Mouse (Mus musculus): ENCODE results near the gene Tmem74b. TPM values are rescaled to one million over a fixed set of nuclear protein-coding genes. Genes with fewer than 3 reads are reported as not detected.

The Tmem74b gene
- total RNA-seq (2021), result 1 to 10 TPM; 1.6 TPM
- long read RNA-seq, experiment 1, partial matches to known transcripts, result 0 of 1 reads
- long read RNA-seq, experiment 1, other reads (novel, unspliced or antisense), result 0 of 1 reads
- long read RNA-seq, experiment 2, result 0 reads

DNA sequence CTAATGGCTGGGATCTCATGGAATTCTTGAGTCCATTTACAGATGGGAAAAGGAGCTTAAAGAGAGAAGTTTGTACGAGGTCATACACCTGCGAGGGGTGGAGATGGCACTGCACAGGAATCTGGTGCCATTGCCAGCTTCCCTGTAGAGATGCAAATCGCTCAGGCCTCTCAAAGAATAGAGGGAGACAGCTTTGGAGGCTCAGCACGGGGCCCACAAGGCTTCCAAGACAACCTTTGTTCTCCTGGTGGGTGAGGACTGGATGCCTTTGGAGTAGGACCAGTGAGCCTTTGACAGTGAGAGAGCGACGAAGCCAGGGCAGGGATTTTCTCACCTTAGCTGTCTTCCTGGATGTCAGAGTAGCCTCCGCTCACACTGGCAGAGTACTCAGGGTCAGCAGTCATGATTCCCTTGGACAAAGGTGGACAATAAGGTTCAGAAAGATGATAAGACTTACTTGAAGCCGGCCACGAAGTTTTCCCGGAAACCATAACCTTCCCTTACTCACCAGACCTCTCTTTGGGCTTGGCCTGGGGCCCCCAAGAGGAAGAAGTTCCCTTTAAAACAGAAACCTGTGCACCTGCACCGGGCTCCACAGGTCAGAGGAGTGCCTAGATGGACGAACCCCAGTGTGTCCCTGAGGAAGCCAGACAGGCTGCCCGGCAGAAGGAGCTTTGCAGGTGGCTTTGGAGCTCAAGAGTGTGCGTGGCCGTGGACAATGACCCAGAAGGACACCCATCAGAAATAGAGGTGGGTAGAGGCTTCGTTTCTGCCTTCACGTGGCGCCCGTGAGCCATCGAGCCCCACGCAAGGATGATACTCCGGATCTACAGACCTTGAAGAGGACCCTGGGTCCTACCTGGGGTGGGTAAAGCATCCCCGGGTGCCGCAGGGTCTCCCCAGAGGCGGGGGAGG lies at the start of gene Tmem74b:
TSS of gene Tmem74b (plus strand) at position 778 of the 915 bp plus-strand sequence.
- DNase-seq (ENCODE audit: low spot score in 2 of 2), result no peak

- no peak for DNase-seq (ENCODE audit: low spot score in 2 of 2)
Observed at GRCm38 (mm10) chr2:151652053-151652452, 49.8 kb upstream of the Tmem74b start.

DNA sequence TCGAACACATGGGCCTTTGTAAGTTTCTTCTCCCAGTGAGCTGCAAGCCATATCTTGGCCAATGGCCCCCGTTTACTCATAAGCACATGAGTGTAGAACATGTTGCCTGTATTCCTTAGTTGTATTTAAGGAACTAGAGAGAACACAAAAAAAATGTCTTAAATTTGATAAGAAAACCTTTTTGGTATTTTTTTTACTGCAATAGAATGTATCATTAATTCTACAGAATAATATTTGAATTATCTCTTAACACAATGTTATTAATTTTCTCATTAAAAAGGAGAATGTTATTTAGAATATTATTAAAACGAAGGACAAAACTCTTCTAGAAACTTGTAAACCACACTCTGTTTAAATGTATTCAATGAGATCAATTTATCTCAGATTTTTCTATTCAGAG lies 33.4 kb upstream of the Tmem74b start, which contains the start of gene Rad21l:
TSS of gene Rad21l (minus strand) at position 101 of the 400 bp plus-strand sequence.
- DNase-seq (ENCODE audit: low spot score in 2 of 2), result no peak

- DNase-seq (ENCODE audit: low spot score in 2 of 2), result no peak
Observed at GRCm38 (mm10) chr2:151670026-151670967, 31.5 kb upstream of the Tmem74b start.

GRCm38 (mm10) chr2:151670968-151671329 lies 30.9 kb upstream of the Tmem74b start:
- DNase-seq (ENCODE audit: low spot score in 2 of 2), result no peak

GRCm38 (mm10) chr2:151676234-151676633 lies 25.6 kb upstream of the Tmem74b start:
- DNase-seq (ENCODE audit: low spot score in 2 of 2), result no peak

GRCm38 (mm10) chr2:151682357-151682756 lies 19.5 kb upstream of the Tmem74b start:
- DNase-seq (ENCODE audit: low spot score in 2 of 2), result no peak

GRCm38 (mm10) chr2:151682976-151683375 lies 18.8 kb upstream of the Tmem74b start:
- no peak for DNase-seq (ENCODE audit: low spot score in 2 of 2)

DNA sequence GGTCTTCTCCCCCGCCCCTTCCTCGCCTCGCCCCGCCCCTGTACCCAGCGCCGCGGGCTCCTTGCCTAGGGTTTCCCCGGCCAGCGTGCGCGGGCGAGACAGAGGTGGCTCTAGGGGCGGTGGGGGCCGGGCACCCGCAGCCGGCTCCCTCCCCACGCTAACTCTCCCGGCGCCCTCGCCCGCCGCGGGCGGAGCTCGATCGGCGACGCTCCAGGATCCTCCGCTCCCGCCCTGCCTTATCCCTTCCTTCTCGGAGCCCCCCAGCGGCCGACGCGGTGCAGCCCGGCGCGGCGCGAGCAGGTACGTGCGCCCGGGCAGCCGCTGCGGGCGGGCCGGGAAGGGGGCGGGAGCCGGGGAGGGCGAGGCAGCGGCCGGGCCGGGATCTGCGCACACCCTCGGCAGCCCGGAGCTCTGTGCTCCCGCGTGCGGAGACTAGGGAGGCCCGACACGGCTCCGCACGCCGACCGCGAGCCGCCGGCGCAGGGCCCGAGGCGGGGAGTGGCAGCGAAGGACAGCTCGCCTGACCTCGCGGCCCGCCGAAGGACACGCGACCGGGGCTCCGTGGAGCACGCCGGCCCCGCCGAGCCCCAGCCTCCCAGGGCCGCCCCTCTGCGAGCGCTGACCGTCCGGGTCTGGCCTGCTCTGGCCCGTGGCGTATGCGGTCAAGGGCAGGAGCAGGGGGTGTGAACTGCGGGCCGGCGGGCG lies 490 bp downstream of the Tmem74b start:
- DNase-seq (ENCODE audit: low spot score in 2 of 2), result peak in 1 of 2 experiments; percentile 15

GRCm38 (mm10) chr2:151702851-151703190 lies 1.0 kb downstream of the Tmem74b start:
- no peak for DNase-seq (ENCODE audit: low spot score in 2 of 2)

- DNase-seq (ENCODE audit: low spot score in 2 of 2), result no peak
Observed at GRCm38 (mm10) chr2:151712647-151713046, 10.8 kb downstream of the Tmem74b start.

GRCm38 (mm10) chr2:151715526-151715925 lies 13.7 kb downstream of the Tmem74b start:
- no peak for DNase-seq (ENCODE audit: low spot score in 2 of 2)

DNA sequence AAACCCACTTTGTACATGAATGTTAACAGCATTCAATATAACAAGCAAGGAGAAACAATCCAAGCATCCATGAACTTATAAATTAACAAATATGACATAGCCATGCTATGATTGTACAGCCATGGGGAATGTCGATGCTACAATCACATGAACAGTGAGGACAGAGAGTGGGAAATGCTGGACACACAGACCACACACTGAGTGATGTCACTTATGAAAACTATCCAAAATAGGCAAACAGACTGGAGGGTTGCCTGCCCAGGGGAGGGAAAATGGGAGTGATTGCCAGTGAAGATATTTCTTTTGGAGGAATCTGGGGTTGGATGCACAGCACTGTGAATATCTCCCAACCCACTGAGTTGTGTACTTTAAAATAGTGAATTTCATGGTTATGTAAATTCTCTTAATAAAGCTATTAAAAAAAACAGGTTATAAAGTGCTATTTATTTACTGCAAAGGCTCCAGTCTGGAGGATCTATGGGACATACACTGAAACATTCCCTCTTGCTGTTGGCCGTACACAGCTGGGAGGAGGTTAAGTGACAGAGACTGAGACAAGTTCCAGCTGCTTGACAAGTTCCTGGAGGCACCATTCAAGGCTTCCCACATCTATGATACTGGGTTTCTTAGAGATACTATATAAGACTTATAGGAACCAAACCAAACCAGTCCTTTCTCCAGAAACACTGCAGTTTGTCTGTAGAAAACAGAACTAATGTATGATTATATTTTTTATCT lies 14.7 kb downstream of the Tmem74b start:
- DNase-seq (ENCODE audit: low spot score in 2 of 2), result no peak

DNA sequence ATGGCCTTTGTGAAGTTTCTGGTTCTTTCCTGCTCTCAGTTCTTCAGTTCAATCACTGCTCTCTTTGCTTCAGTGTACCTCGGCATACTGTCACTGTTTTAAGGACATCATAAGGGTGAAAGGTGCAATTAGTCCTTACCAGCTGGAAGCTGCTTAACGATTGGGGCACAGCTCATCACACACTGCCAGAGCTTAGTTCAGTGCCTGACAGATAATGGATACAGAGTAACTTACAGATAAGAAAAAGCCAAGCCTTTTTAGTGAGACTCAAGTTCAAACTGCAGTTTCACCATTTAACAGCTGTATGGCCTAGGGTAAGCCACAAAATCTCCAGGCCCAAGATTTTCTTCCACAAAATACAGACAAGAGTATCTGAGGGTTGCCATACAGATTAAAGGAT lies 22.3 kb downstream of the Tmem74b start:
- no peak for DNase-seq (ENCODE audit: low spot score in 2 of 2)

DNA sequence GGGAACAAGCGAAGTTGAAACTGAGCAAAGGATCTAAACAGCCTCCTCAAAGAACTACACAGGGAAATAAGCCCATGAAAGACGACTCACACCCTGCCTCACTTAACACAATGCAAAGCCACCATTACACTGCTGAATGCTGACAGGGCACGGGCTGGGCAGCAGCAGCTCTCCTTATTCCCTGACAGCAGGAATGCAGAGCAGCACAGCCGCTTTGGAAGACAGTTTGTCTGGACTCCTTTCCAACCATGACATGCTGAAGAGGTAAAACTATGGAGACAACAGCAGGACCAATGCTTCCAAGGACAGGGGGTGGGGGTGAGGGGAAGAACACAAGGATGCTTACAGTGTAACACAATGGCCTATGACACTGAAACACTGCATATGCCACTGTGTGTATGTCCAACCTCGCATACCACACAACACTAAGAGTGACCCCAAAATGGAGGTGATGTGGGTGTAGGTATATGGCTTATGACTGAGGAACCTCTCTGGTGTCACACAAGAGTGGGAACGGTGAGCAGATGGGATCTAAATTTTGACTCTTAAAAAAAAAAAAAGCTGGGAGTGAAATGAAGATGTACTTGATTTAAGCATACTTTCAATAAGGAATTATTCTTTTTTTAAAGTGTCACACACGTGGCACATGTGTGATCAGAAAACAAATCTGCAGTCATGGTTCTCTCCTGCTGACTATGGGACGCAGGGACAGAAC lies 31.5 kb downstream of the Tmem74b start:
- DNase-seq (ENCODE audit: low spot score in 2 of 2), result no peak

GRCm38 (mm10) chr2:151735422-151735821 lies 33.6 kb downstream of the Tmem74b start:
- no peak for DNase-seq (ENCODE audit: low spot score in 2 of 2)

- no peak for DNase-seq (ENCODE audit: low spot score in 2 of 2)
Observed at GRCm38 (mm10) chr2:151738460-151738859, 36.7 kb downstream of the Tmem74b start.

DNA sequence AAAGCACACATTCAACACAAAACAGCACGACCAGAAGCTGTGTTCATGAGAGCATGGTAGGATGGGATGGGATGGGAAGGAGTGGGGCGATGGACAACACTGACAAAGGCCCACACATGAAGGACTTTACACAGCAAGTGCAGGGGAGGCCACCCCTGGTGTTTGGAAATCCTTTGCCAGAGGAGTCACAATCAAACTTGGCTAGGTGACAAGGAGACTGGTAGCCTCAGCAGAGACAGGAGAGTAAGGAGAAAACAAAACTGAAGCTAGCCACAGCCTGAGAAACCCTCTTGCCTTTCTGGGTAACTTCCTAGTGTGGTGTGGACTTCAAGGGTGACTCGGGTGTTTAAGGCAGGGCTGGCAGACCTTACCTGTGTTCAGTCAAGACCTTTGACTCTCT lies 37.3 kb downstream of the Tmem74b start:
- no peak for DNase-seq (ENCODE audit: low spot score in 2 of 2)

GRCm38 (mm10) chr2:151739505-151739904 lies 37.7 kb downstream of the Tmem74b start:
- DNase-seq (ENCODE audit: low spot score in 2 of 2), result no peak
